Mouse (Mus musculus) forebrain, embryonic 16.5 days (tissue): ENCODE data around the gene Pacs1. TPM values are rescaled to one million over a fixed set of nuclear protein-coding genes. Genes with fewer than 3 reads are reported as not detected.
A peak's percentile ranks its signal among the peaks of the same experiment; 100 is the strongest.

Source experiments
- ATAC-seq: fragments of 200-750 bp; cut with Nextera tagmentation; 2 replicates; pipeline ENCODE4 v1.8.0; 2017; ENCODE audit warnings: mild to moderate bottlenecking, moderate library complexity
- H3K27ac ChIP-seq: fragments of 300-500 bp; sonication (generic); 2 replicates; pipeline ENCODE4 v1.5.1; 2014; ENCODE audit warnings: low read length, control low read depth
- H3K27me3 ChIP-seq: fragments of 300-500 bp; sonication (generic); replicated peaks from 2 replicates; pipeline ENCODE4 v1.6.1; 2014; ENCODE audit warnings: low read length; ENCODE audit not compliant: control insufficient read depth, insufficient read depth
- H3K36me3 ChIP-seq: fragments of 300-500 bp; sonication (generic); 2 replicates; pipeline ENCODE4 v1.6.1; 2014; ENCODE audit not compliant: control insufficient read depth, insufficient read depth
- H3K4me1 ChIP-seq: fragments of 300-500 bp; sonication (generic); replicated peaks from 2 replicates; pipeline ENCODE4 v1.6.1; 2014; ENCODE audit warnings: low read length; ENCODE audit not compliant: control insufficient read depth, insufficient read depth
- H3K4me2 ChIP-seq: fragments of 300-500 bp; sonication (generic); 2 replicates; pipeline ENCODE4 v1.6.1; 2014; ENCODE audit warnings: mild to moderate bottlenecking, low read length, control low read depth
- H3K4me3 ChIP-seq: fragments of 300-500 bp; sonication (generic); replicated peaks from 2 replicates; pipeline ENCODE4 v1.5.1; 2014; ENCODE audit warnings: mild to moderate bottlenecking, low read length, control low read depth
- H3K9ac ChIP-seq: fragments of 300-500 bp; sonication (generic); replicated peaks from 2 replicates; pipeline ENCODE4 v1.6.1; 2014; ENCODE audit warnings: low read depth, low read length, control low read depth
- H3K9me3 ChIP-seq: fragments of 300-500 bp; sonication (generic); 2 replicates; pipeline ENCODE4 v1.6.1; 2016; ENCODE audit warnings: low read length; ENCODE audit not compliant: control insufficient read depth
- WGBS: fragments of 180-500 bp; shearing (Covaris S2); extraction: QIAGEN DNeasy Blood & Tissue Kit; methylation state at CpG from one replicate; pipeline ENCODE4 v1.1.7; 2014; 5-methylcytosine and 5-hydroxymethylcytosine counted together
- polyA plus RNA-seq: library from polyadenylated mRNA; unstranded; fragments of >200 nt; fragmentation: Nextera tagmentation; extraction: Ambion mirVana; gene quantifications from 2 replicates; pipeline ENCODE4 v1.2.1, GENCODE M21; 2015

The Pacs1 gene
- polyA plus RNA-seq, 1 experiment from 2014 or later, result 39.1 TPM

DNA sequence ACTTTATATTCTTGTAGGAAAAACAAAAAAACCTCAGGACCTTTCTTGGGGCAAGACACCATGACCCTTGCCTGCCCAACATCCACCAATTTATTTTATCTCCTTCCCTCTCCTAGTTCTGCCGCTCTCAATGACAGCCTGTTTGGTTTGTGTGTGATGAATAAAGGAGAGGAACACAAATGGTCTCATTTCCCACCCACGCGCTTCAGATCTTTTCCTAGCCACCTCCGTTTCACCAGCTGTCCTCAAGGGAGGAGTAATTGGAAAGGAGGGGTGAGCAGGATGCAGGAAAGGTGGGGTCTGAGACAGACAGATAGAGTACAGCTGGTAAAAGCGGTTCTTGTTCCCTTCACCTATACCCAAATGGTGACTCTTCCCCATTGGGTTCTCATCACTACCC, 23.7 kb upstream of the Pacs1 start:
- Histone ChIP-seq H3K4me3 (no peak overlapping the region), H3K27me3 (no peaks in the 10 kb centered on the region), H3K36me3 (peaks cover 8% of the 10 kb centered on the region), H3K9me3 (no peaks in the 10 kb centered on the region), H3K4me2 (no peak overlapping the region), H3K9ac (no peak overlapping the region), H3K27ac (no peak overlapping the region), H3K4me1 (peaks cover 37% of the 10 kb centered on the region)
- ATAC-seq, result no peak
- WGBS, result 76% methylated on average over 5 of the region's 5 CpGs

- Histone ChIP-seq H3K27ac (peak overlapping the region; percentile 94), H3K4me1 (peaks cover 37% of the 10 kb centered on the region), H3K9ac (peak overlapping the region; percentile 79), H3K4me3 (peak overlapping the region; percentile 96), H3K9me3 (no peaks in the 10 kb centered on the region), H3K4me2 (peak overlapping the region; percentile 79), H3K36me3 (peaks cover 12% of the 10 kb centered on the region), H3K27me3 (no peaks in the 10 kb centered on the region)
- ATAC-seq, result peak; percentile 35
- WGBS, result 6% methylated on average over 13 of the region's 13 CpGs
These were observed 22.8 kb upstream of the Pacs1 start for GRCm38 (mm10) chr19:5295736-5296075.

- peak; percentile 96 for ATAC-seq
- Histone ChIP-seq H3K36me3 (peaks cover 14% of the 10 kb centered on the region), H3K4me3 (peak within 1 kb of the TSS; percentile 96), H3K4me2 (peak within 1 kb of the TSS; percentile 85), H3K9me3 (no peaks in the 10 kb centered on the region), H3K9ac (peak within 1 kb of the TSS; percentile 92), H3K27me3 (no peaks in the 10 kb centered on the region), H3K27ac (peak within 1 kb of the TSS; percentile 94), H3K4me1 (peaks cover 37% of the 10 kb centered on the region)
- under 1% methylated on average over 46 of the region's 46 CpGs for WGBS
These were observed 22.2 kb upstream of the Pacs1 start, which contains the start of gene Sf3b2 for GRCm38 (mm10) chr19:5294972-5295735. Gene Sf3b2, minus strand, starts transcription at chr19:5295455.

DNA sequence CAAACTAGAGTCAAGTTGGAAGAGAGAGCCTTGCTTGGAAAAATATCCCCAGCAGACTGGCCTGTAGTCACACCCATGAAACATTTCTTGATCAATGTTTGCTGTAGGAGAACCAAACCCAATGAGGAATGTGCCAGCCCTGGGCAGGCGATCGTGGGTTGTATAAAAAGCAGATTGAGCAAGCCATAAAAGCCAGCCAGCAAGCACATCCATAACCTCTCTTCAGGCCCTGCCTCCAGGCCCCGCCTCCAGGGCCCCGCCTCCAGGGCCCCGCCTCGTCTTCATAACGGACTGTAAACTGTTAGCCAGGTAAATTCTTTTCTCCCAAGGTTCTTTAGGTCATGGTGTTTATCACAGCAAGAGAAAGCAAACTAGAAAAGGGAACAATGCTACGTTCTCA, 5.5 kb upstream of the Pacs1 start:
- WGBS, result 87% methylated on average over 8 of the region's 8 CpGs
- no peak for ATAC-seq

DNA sequence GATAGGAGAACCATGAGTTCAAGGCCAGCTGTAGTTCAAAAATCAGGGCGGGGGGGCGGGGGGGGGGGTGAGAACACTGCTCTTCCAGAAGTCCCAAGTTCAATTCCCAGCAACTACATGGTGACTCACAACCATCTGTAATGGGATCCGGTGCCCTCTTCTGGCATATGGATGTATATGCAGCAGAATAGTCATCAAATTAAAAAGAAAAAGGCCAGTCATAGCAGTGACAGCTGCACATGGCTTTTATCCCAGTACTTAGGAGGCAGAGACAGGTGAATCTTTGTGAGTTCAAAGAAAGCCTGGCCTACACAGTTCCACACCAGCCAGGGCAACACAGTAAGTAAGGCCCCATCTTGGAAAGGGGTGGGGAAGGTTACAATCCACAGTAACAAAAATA, 4.2 kb upstream of the Pacs1 start:
- no peak for ATAC-seq
- no peak overlapping the region for H3K4me2 ChIP-seq
- H3K36me3 ChIP-seq, result peaks cover 43% of the 10 kb centered on the region
- WGBS, result 86% methylated on average over 3 of the region's 3 CpGs
- peaks cover 8% of the 10 kb centered on the region for H3K4me1 ChIP-seq
- H3K4me3 ChIP-seq, result no peak overlapping the region
- no peak overlapping the region for H3K9ac ChIP-seq
- no peaks in the 10 kb centered on the region for H3K9me3 ChIP-seq
- H3K27ac ChIP-seq, result no peak overlapping the region
- H3K27me3 ChIP-seq, result no peaks in the 10 kb centered on the region

More for the DNA sequence above, 5.5 kb upstream of the Pacs1 start:
- Histone ChIP-seq H3K9me3 (no peaks in the 10 kb centered on the region), H3K27ac (no peak overlapping the region), H3K4me1 (peaks cover 6% of the 10 kb centered on the region; the same call in 1 of the 2 replicates), H3K36me3 (peaks cover 47% of the 10 kb centered on the region), H3K9ac (no peak overlapping the region), H3K27me3 (no peaks in the 10 kb centered on the region), H3K4me3 (no peak overlapping the region), H3K4me2 (no peak overlapping the region)

- Histone ChIP-seq H3K4me2 (no peak overlapping the region), H3K36me3 (peaks cover 43% of the 10 kb centered on the region), H3K4me3 (no peak overlapping the region), H3K9ac (no peak overlapping the region), H3K27me3 (no peaks in the 10 kb centered on the region), H3K4me1 (peaks cover 14% of the 10 kb centered on the region), H3K27ac (no peak overlapping the region), H3K9me3 (no peaks in the 10 kb centered on the region)
- WGBS, result 85% methylated on average over 2 of the region's 2 CpGs
- ATAC-seq, result no peak
These were observed 3.6 kb upstream of the Pacs1 start for GRCm38 (mm10) chr19:5276531-5276930.

DNA sequence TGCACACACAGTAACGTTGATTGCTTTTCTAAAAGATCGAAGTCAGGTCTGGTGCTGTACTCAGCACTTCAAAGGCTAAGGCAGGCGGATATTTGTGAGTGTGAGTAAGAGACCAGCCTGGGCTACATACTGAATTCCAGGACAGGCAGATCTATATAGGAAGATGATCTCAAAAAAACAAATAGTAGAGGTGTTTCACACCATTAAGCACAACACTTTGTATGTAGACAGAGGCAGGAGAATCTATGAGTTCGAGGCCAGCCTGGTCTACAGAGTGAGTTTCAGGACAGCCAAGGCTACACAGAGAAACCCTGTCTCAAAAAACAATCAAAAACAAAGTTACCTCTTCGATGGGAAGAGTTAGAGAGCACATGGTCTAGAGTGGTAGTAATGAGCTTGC, 2.8 kb upstream of the Pacs1 start:
- H3K4me2 ChIP-seq, result no peak overlapping the region
- H3K4me3 ChIP-seq, result no peak overlapping the region
- no peak for ATAC-seq
- 92% methylated on average over 5 of the region's 5 CpGs for WGBS
- H3K9ac ChIP-seq, result no peak overlapping the region
- H3K36me3 ChIP-seq, result peaks cover 38% of the 10 kb centered on the region
- no peaks in the 10 kb centered on the region for H3K27me3 ChIP-seq
- no peak overlapping the region for H3K27ac ChIP-seq
- no peaks in the 10 kb centered on the region for H3K9me3 ChIP-seq
- H3K4me1 ChIP-seq, result peaks cover 20% of the 10 kb centered on the region

GRCm38 (mm10) chr19:5274641-5275040, 1.7 kb upstream of the Pacs1 start:
- Histone ChIP-seq H3K9me3 (no peaks in the 10 kb centered on the region), H3K27ac (no peak overlapping the region), H3K9ac (no peak overlapping the region), H3K36me3 (peaks cover 36% of the 10 kb centered on the region), H3K27me3 (no peaks in the 10 kb centered on the region), H3K4me1 (peaks cover 25% of the 10 kb centered on the region), H3K4me3 (no peak overlapping the region), H3K4me2 (no peak overlapping the region)
- 97% methylated on average over 12 of the region's 13 CpGs for WGBS
- no peak for ATAC-seq

GRCm38 (mm10) chr19:5273916-5274315, 997 bp upstream of the Pacs1 start:
- Histone ChIP-seq H3K36me3 (peaks cover 29% of the 10 kb centered on the region), H3K9ac (no peak overlapping the region), H3K4me3 (no peak overlapping the region), H3K4me2 (no peak overlapping the region), H3K27ac (peak overlapping the region; percentile 84), H3K9me3 (no peaks in the 10 kb centered on the region), H3K27me3 (no peaks in the 10 kb centered on the region), H3K4me1 (peaks cover 25% of the 10 kb centered on the region)
- 78% methylated on average over 4 of the region's 4 CpGs for WGBS
- ATAC-seq, result no peak
